Mouse (Mus musculus) liver, postnatal 0 days (tissue): ENCODE measurements around the gene Alox8.

Experiments
- CTCF ChIP-seq: sonication (generic); IDR thresholded peaks from 2 replicates; pipeline ENCODE4 v1.5.1; 2016; ENCODE audit warnings: antibody characterized with exemption, low read depth
- EP300 ChIP-seq: IDR thresholded peaks from 2 replicates; pipeline ENCODE4 v1.6.1; 2016; ENCODE audit warnings: antibody characterized with exemption, low read depth, mild to moderate bottlenecking

DNA sequence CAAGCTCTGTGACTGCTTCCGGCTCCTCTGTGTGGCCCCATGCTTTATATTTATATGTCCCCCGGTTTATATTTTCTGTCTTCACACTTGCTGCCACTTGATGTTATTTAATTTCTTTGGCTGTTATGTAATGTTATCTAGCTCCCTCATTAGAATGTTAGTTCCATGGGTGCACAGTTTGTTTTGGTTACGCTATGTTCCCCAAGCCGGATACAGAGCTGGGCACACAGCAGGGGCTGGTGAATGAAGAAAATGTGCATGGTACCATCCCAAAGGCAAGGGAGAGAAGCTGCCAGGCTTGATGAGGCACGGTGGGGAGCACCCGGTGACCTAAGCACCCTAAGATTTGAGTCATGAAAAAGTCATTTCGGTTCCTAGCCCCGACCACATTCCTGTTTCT, 43.8 kb downstream of the Alox8 start:
- TF ChIP-seq CTCF (no peak), EP300 (no peak)
